Mouse (Mus musculus): ENCODE measurements around the gene Rufy3.
A peak's percentile ranks its signal among the peaks of the same experiment; 100 is the strongest.

- TF ChIP-seq POLR2A (IDR thresholded peaks at IDR 0.05; ENCODE audit: insufficient read length, low read depth): peak; percentile 20
- TF ChIP-seq POLR2AphosphoS2 (IDR thresholded peaks at IDR 0.05; ENCODE audit: insufficient read length, low read depth): no peak
- TF ChIP-seq TCF3 (IDR thresholded peaks at IDR 0.05; ENCODE audit: insufficient read length, low read depth): no peak
- TF ChIP-seq MAX (IDR thresholded peaks at IDR 0.05; ENCODE audit: low read depth): no peak
- TF ChIP-seq USF1 (IDR thresholded peaks at IDR 0.05; ENCODE audit: low read depth): no peak
- TF ChIP-seq MYOG (IDR thresholded peaks at IDR 0.05; ENCODE audit: control insufficient read depth in 1 of 3, insufficient read depth in 1 of 3, insufficient read length in 2 of 3, low read depth in 2 of 3): peak in 1 of 3 experiments; percentile 36
- TF ChIP-seq TCF12 (IDR thresholded peaks at IDR 0.05; ENCODE audit: insufficient read depth, poor library complexity, severe bottlenecking): no peak
- TF ChIP-seq SRF (IDR thresholded peaks at IDR 0.05; ENCODE audit: control insufficient read depth, insufficient read length, low read depth): no peak
- peak in 1 of 3 experiments; percentile 17 for TF ChIP-seq MYOD1 (IDR thresholded peaks at IDR 0.05; ENCODE audit: control insufficient read depth in 1 of 3, insufficient read length in 2 of 3, low read depth in 2 of 3)
- TF ChIP-seq E2F4 (IDR thresholded peaks at IDR 0.05; ENCODE audit: insufficient read depth): no peak
- TF ChIP-seq CEBPB (IDR thresholded peaks at IDR 0.05; ENCODE audit: insufficient read depth, poor library complexity, severe bottlenecking): no peak
- no peak for TF ChIP-seq REST (IDR thresholded peaks at IDR 0.05; ENCODE audit: insufficient read depth, insufficient read length)
Measured at GRCm38 (mm10) chr5:88565148-88566033, 551 bp downstream of the Rufy3 start.

Measured in myocyte (in vitro differentiated cells).